Mouse (Mus musculus): Measurements from ENCODE around the gene Mug2. TPM values are rescaled to one million over a fixed set of nuclear protein-coding genes. Genes with fewer than 3 reads are reported as not detected.
"Not testable (repeated sequence)": the region's sequence is repeated elsewhere in the genome, so short reads cannot be mapped to it uniquely, and the experiment has no call there.

Mug2 gene
- polyA plus RNA-seq (2011; ENCODE audit: insufficient read length, low read depth, missing spikeins): not detected in 2 replicates

GRCm38 (mm10) chr6:122006461-122006860 is at the start of gene Mug2:
Gene Mug2, plus strand, starts transcription at chr6:122006761.
- not testable (repeated sequence) for H3K4me3 ChIP-seq (ENCODE audit: insufficient read depth, low read length); H3K27ac ChIP-seq (ENCODE audit: insufficient read depth, low read length); H3K4me1 ChIP-seq (ENCODE audit: control insufficient read depth, insufficient read depth, low read length)

- not testable (repeated sequence) for H3K4me1 ChIP-seq (ENCODE audit: control insufficient read depth, insufficient read depth, low read length); H3K27ac ChIP-seq (ENCODE audit: insufficient read depth, low read length); H3K4me3 ChIP-seq (ENCODE audit: insufficient read depth, low read length)
Measured at GRCm38 (mm10) chr6:121957803-121958349, 48.7 kb upstream of the Mug2 start.

- Histone ChIP-seq H3K27ac (ENCODE audit: insufficient read depth, low read length) (no peak overlapping the region), H3K4me3 (ENCODE audit: insufficient read depth, low read length) (no peak overlapping the region), H3K4me1 (ENCODE audit: control insufficient read depth, insufficient read depth, low read length) (no peaks in the 10 kb centered on the region)
- TF ChIP-seq CTCF (IDR thresholded peaks at IDR 0.05; ENCODE audit: borderline replicate concordance, insufficient read depth, low read length) (no peak), POLR2A (IDR thresholded peaks at IDR 0.05; ENCODE audit: low read depth, low read length) (no peak)
Measured at GRCm38 (mm10) chr6:121975701-121976100, 30.9 kb upstream of the Mug2 start.

GRCm38 (mm10) chr6:122100904-122101303 is 94.3 kb downstream of the Mug2 start:
- no peak overlapping the region for H3K27ac ChIP-seq (ENCODE audit: insufficient read depth, low read length)
- no peak overlapping the region for H3K4me3 ChIP-seq (ENCODE audit: insufficient read depth, low read length)
- no peaks in the 10 kb centered on the region for H3K4me1 ChIP-seq (ENCODE audit: control insufficient read depth, insufficient read depth, low read length)
- TF ChIP-seq CTCF (IDR thresholded peaks at IDR 0.05; ENCODE audit: borderline replicate concordance, insufficient read depth, low read length): no peak
- TF ChIP-seq POLR2A (IDR thresholded peaks at IDR 0.05; ENCODE audit: low read depth, low read length): no peak

- no peak for TF ChIP-seq POLR2A (IDR thresholded peaks at IDR 0.05; ENCODE audit: low read depth, low read length)
- TF ChIP-seq CTCF (IDR thresholded peaks at IDR 0.05; ENCODE audit: borderline replicate concordance, insufficient read depth, low read length): no peak
- no peaks in the 10 kb centered on the region for H3K4me1 ChIP-seq (ENCODE audit: control insufficient read depth, insufficient read depth, low read length)
Measured at GRCm38 (mm10) chr6:122101671-122102070, 95.1 kb downstream of the Mug2 start.

GRCm38 (mm10) chr6:122116963-122117362 is 110.4 kb downstream of the Mug2 start:
- TF ChIP-seq POLR2A (IDR thresholded peaks at IDR 0.05; ENCODE audit: low read depth, low read length) (no peak), CTCF (IDR thresholded peaks at IDR 0.05; ENCODE audit: borderline replicate concordance, insufficient read depth, low read length) (no peak)
- Histone ChIP-seq H3K4me3 (ENCODE audit: insufficient read depth, low read length) (no peak overlapping the region), H3K27ac (ENCODE audit: insufficient read depth, low read length) (no peak overlapping the region)

More at GRCm38 (mm10) chr6:122101671-122102070, 95.1 kb downstream of the Mug2 start:
- no peak overlapping the region for H3K4me3 ChIP-seq (ENCODE audit: insufficient read depth, low read length)
- H3K27ac ChIP-seq (ENCODE audit: insufficient read depth, low read length): no peak overlapping the region

GRCm38 (mm10) chr6:122129521-122129920 is 123.0 kb downstream of the Mug2 start:
- Histone ChIP-seq H3K4me3 (ENCODE audit: insufficient read depth, low read length) (no peak overlapping the region), H3K27ac (ENCODE audit: insufficient read depth, low read length) (no peak overlapping the region), H3K4me1 (ENCODE audit: control insufficient read depth, insufficient read depth, low read length) (no peaks in the 10 kb centered on the region)
- no peak for TF ChIP-seq POLR2A (IDR thresholded peaks at IDR 0.05; ENCODE audit: low read depth, low read length)
- no peak for TF ChIP-seq CTCF (IDR thresholded peaks at IDR 0.05; ENCODE audit: borderline replicate concordance, insufficient read depth, low read length)

More at GRCm38 (mm10) chr6:122116963-122117362, 110.4 kb downstream of the Mug2 start:
- no peaks in the 10 kb centered on the region for H3K4me1 ChIP-seq (ENCODE audit: control insufficient read depth, insufficient read depth, low read length)

Other genes with a start within 250 kb of the Mug2 start
- gene Mug1, start 168.2 kb upstream of the Mug2 start, polyA plus RNA-seq (2011; ENCODE audit: insufficient read length, low read depth, missing spikeins): not detected in 2 replicates